Mouse (Mus musculus) liver, embryonic 16.5 days (tissue): ENCODE results near the gene 4930544D05Rik. TPM values are rescaled to one million over a fixed set of nuclear protein-coding genes. Genes with fewer than 3 reads are reported as not detected.
"Not testable (repeated sequence)": the region's sequence is repeated elsewhere in the genome, so short reads cannot be mapped to it uniquely, and the experiment has no call there.

Experiments used
- ATAC-seq: fragments of 200-750 bp; cut with Nextera tagmentation; 2 replicates; pipeline ENCODE4 v1.8.0; 2017; ENCODE audit warnings: low read depth, mild to moderate bottlenecking, moderate number of reproducible peaks, moderate library complexity
- H3K27ac ChIP-seq: fragments of 300-500 bp; sonication (generic); 2 replicates; pipeline ENCODE4 v1.5.1; 2014; ENCODE audit warnings: mild to moderate bottlenecking, low read length
- H3K27me3 ChIP-seq: fragments of 300-500 bp; sonication (generic); 2 replicates; pipeline ENCODE4 v1.6.1; 2014; ENCODE audit warnings: low read depth, low read length, mixed read lengths; ENCODE audit not compliant: control insufficient read depth, insufficient read depth
- H3K36me3 ChIP-seq: fragments of 300-500 bp; sonication (generic); 2 replicates; pipeline ENCODE4 v1.6.1; 2014; ENCODE audit warnings: mild to moderate bottlenecking; ENCODE audit not compliant: control insufficient read depth, insufficient read depth
- H3K4me1 ChIP-seq: fragments of 300-500 bp; sonication (generic); 2 replicates; pipeline ENCODE4 v1.6.1; 2014; ENCODE audit warnings: low read depth, low read length, mixed read lengths; ENCODE audit not compliant: control insufficient read depth
- H3K4me2 ChIP-seq: fragments of 300-500 bp; sonication (generic); 2 replicates; pipeline ENCODE4 v1.6.1; 2014; ENCODE audit warnings: low read depth, low read length, mixed read lengths
- H3K4me3 ChIP-seq: fragments of 300-500 bp; sonication (generic); 2 replicates; pipeline ENCODE4 v1.5.1; 2014; ENCODE audit warnings: low read depth, mild to moderate bottlenecking, low read length
- H3K9ac ChIP-seq: fragments of 300-500 bp; sonication (generic); 2 replicates; pipeline ENCODE4 v1.6.1; 2014; ENCODE audit warnings: low read depth, low read length
- H3K9me3 ChIP-seq: fragments of 300-500 bp; sonication (generic); replicated peaks from 2 replicates; pipeline ENCODE4 v1.6.1; 2016; ENCODE audit warnings: low read length; ENCODE audit not compliant: control insufficient read depth
- WGBS: fragments of 180-500 bp; shearing (Covaris S2); extraction: QIAGEN DNeasy Blood & Tissue Kit; methylation state at CpG from one replicate; pipeline ENCODE4 v1.1.7; 2014; ENCODE audit not compliant: insufficient replicate concordance; 5-methylcytosine and 5-hydroxymethylcytosine counted together
- polyA plus RNA-seq: library from polyadenylated mRNA; unstranded; fragments of >200 nt; fragmentation: Nextera tagmentation; extraction: Ambion mirVana; gene quantifications from 2 replicates; pipeline ENCODE4 v1.2.1, GENCODE M21; 2015

The 4930544D05Rik gene
- polyA plus RNA-seq = not detected in 2 replicates

DNA sequence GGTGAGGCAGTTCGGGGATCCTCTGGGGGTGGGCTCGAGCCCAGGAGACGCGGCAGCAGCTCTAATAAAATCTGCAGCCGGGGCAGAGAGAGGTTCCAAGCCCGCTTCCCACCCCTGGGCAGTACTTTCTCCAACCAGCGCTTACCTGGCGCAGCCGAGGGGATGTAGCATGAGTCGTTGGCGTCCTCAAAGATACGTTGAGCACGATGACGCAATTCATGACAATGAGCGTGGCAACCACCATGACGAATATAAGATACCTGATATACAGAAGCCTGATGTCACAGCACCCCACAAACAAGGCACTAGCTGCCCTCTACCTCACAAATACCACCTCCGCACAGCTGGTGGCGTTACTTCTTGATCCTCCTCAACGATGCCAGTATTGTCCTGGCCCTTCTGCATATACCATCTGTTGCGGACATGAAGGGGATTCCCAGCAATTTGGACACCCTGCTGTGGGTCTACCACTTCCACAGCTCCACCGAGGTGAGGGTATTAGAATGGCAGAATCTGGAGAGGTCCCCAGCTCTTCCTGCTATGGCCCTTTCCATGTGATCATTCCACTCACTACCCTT is at the start of gene 4930544D05Rik:
Gene 4930544D05Rik, plus strand, starts transcription at position 333 of the 578 bp plus-strand sequence.
- WGBS = 15% methylated on average over 21 of the region's 21 CpGs
- Histone ChIP-seq H3K36me3 (no peaks in the 10 kb centered on the region; the same call in 1 of the 2 replicates), H3K4me1 (peaks cover 10% of the 10 kb centered on the region), H3K4me2 (peak within 1 kb of the TSS; percentile 89), H3K27me3 (no peaks in the 10 kb centered on the region; the same call in 1 of the 2 replicates), H3K9ac (peak within 1 kb of the TSS; percentile 53), H3K27ac (0 out of 2 replicates have a peak within 1 kb of the TSS, but pooled peaks have one; percentile 16), H3K9me3 (no peaks in the 10 kb centered on the region), H3K4me3 (peak within 1 kb of the TSS; percentile 60)
- ATAC-seq = 0 out of 2 replicates have a peak, but pooled peaks have one; percentile 9

DNA sequence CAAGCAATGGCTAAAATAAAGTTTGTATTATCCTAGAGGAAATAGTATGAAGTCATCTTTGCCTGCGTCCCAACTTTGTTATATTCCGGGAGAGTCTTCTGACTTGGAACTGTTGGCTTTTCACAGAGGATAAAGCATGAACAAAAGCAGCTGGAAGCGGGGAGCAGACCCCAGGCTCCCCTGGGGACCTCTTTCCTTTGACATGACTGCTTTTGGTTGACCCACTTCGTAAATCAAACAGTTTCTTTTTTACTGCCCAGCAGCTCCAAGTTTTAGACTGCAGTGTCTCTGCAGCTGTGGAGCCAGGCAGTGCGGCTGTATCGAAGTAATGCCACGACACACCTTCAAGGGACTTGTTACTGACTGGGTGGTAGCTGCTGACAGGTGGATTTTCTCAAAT is 49.1 kb upstream of the 4930544D05Rik start:
- no peak for ATAC-seq
- no peaks in the 10 kb centered on the region for H3K27me3 ChIP-seq
- H3K4me3 ChIP-seq = no peak overlapping the region
- H3K4me1 ChIP-seq = peaks cover 33% of the 10 kb centered on the region
- no peaks in the 10 kb centered on the region for H3K9me3 ChIP-seq
- H3K36me3 ChIP-seq = no peaks in the 10 kb centered on the region
- WGBS = 79% methylated on average over 7 of the region's 7 CpGs
- no peak overlapping the region for H3K27ac ChIP-seq
- H3K9ac ChIP-seq = no peak overlapping the region
- H3K4me2 ChIP-seq = no peak overlapping the region

DNA sequence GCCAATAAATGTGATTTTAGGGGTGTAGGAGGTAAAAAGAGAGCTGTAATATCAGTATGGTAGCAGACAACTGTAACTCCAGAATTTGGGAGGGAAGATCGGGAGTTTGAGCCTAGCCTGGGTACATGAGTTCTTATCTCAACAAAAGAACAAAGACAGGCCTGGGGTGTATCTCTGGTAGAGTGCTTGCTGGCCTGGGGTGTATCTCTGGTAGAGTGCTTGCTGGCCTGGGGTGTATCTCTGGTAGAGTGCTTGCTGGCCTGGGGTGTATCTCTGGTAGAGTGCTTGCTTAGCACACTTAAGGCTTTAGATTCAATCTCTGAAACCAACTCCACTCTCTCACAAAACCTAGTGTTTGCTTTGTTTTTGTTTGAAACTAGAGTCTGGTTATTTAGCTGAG is 45.0 kb upstream of the 4930544D05Rik start:
- H3K27me3 ChIP-seq, H3K4me3 ChIP-seq, H3K9me3 ChIP-seq, H3K27ac ChIP-seq, H3K9ac ChIP-seq, H3K4me2 ChIP-seq, H3K36me3 ChIP-seq: not testable (repeated sequence)
- peak; percentile 65 for ATAC-seq
- H3K4me1 ChIP-seq = peaks cover 23% of the 10 kb centered on the region
- 18% methylated on average over 1 of the region's 1 CpGs for WGBS

DNA sequence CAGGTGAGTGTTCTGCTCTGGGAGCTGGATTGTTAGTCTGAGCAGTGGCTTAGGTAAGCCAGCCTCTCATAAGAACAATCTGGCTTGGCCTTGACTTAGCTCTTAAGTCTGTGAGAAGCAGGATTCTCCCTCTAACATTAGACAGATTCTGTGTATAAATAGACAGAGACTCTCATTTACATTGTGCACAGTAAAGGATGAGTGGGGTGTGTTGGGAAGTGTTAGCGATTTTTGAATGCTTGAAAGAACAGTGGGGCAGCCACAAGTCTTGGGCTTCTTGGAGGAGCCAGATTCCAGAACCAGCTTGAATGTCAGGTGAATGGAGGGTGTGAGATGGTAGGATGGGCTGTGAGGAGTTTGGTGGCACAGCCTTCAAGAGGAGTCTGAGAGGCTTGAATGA is 44.0 kb upstream of the 4930544D05Rik start:
- no peak overlapping the region for H3K9ac ChIP-seq
- no peaks in the 10 kb centered on the region for H3K36me3 ChIP-seq
- H3K4me1 ChIP-seq = peaks cover 20% of the 10 kb centered on the region
- no peak for ATAC-seq
- no peak overlapping the region for H3K4me3 ChIP-seq
- no peak overlapping the region for H3K27ac ChIP-seq
- no peak overlapping the region for H3K4me2 ChIP-seq
- 73% methylated on average over 1 of the region's 1 CpGs for WGBS
- H3K27me3 ChIP-seq = no peaks in the 10 kb centered on the region
- H3K9me3 ChIP-seq = no peaks in the 10 kb centered on the region

DNA sequence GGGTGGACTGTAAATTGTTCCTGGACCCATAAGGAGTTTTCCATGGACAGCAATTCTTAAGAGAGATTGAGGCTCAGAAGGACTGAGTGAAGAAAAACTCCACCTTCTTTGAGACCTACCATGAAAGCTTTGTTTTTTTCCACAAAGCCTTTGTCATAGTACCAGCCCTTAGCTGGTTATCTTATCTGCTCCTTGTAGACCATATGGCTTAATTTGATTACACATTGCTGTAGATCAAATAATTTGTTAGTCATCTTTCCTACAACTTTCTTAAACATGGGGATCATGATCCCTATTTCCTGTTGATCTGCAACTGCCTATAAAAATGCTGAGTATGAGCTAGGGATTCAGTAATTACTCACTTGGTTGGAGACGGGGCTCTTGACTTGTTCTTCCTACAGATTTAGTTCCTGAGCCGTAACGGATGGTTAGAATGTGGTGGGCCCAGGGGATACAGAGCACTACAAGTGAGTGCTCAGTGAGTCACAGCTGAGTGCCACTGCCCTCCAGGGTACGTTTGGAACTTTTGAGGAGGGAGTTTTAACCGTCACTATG is 43.2 kb upstream of the 4930544D05Rik start:
- no peaks in the 10 kb centered on the region for H3K9me3 ChIP-seq
- peak; percentile 39; the same call in 1 of the 2 replicates for ATAC-seq
- H3K4me1 ChIP-seq = peaks cover 20% of the 10 kb centered on the region
- no peaks in the 10 kb centered on the region for H3K36me3 ChIP-seq
- H3K4me3 ChIP-seq = no peak overlapping the region
- no peak overlapping the region for H3K27ac ChIP-seq
- 39% methylated on average over 5 of the region's 5 CpGs for WGBS
- no peaks in the 10 kb centered on the region for H3K27me3 ChIP-seq
- H3K4me2 ChIP-seq = peak overlapping the region; percentile 9; the same call in 1 of the 2 replicates
- H3K9ac ChIP-seq = no peak overlapping the region

DNA sequence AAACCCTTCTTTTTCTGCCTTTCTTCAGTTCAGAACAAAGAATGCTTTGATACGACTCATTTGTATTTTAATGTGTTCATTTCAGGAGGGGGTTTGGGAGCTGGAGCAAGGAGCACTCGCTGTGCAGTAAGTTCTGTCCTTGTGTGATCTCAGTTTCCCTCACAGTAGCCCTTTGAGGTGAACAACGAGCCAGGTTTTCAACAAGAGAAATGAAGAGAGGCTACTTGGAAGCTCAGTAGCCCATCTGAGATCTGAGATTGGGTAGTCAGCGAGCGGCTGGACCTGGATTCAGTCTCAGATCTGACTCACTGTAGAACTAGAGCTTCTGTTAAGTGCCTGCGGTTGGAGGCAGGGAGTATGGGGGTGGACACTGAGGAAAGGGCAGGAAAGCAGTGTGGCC is 41.8 kb upstream of the 4930544D05Rik start:
- Histone ChIP-seq H3K9me3 (no peaks in the 10 kb centered on the region), H3K4me3 (no peak overlapping the region), H3K4me2 (no peak overlapping the region), H3K27me3 (no peaks in the 10 kb centered on the region), H3K4me1 (peaks cover 25% of the 10 kb centered on the region), H3K9ac (no peak overlapping the region), H3K36me3 (no peaks in the 10 kb centered on the region), H3K27ac (no peak overlapping the region)
- no peak for ATAC-seq
- 74% methylated on average over 6 of the region's 6 CpGs for WGBS

DNA sequence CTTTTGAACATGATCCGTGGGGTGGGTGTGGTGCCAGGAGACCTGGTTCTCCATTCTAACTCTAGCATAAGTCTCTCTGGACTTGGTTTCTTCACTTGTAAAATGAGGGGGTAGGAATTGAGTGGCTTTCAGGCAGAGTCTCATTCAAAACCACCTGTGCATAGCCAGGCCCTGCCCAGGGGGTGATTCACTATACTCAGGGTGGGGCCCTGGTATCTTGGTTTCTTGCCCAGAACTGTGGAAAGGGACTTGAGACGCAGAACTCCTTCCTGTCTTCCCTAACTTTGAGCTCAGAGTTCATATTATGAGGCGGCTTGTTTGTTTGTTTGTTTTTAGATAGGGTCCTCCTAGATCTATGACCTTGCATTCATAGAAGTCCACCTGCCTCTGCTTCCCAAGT is 38.4 kb upstream of the 4930544D05Rik start:
- Histone ChIP-seq H3K9me3 (no peaks in the 10 kb centered on the region), H3K4me2 (no peak overlapping the region), H3K36me3 (no peaks in the 10 kb centered on the region), H3K27me3 (no peaks in the 10 kb centered on the region), H3K9ac (no peak overlapping the region), H3K27ac (no peak overlapping the region), H3K4me1 (peaks cover 19% of the 10 kb centered on the region), H3K4me3 (no peak overlapping the region)
- WGBS = 68% methylated on average over 3 of the region's 3 CpGs
- no peak for ATAC-seq

DNA sequence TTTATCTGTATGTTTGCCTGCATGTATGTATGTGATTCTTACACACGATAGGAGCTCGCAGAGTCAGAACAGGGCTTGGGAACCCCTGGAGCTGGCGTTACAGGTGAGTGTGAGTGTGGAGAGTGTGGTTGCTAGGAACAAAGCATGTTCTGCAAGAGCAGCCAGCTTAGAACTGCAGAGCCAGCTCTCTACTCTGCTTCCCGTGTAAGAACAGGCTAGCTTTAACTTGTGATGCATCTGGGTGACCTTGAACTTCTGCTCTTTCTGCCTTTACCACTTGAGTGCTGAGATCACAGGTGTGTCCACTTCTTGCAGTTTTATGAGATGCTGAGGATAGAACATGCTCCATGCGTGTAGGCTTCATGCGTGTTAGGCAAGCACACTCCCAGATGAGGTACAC is 36.7 kb upstream of the 4930544D05Rik start:
- Histone ChIP-seq H3K9me3 (no peaks in the 10 kb centered on the region), H3K4me3 (no peak overlapping the region), H3K4me1 (peaks cover 12% of the 10 kb centered on the region), H3K27me3 (no peaks in the 10 kb centered on the region), H3K4me2 (no peak overlapping the region), H3K36me3 (no peaks in the 10 kb centered on the region), H3K27ac (no peak overlapping the region), H3K9ac (no peak overlapping the region)
- 73% methylated on average over 6 of the region's 6 CpGs for WGBS
- ATAC-seq = no peak

DNA sequence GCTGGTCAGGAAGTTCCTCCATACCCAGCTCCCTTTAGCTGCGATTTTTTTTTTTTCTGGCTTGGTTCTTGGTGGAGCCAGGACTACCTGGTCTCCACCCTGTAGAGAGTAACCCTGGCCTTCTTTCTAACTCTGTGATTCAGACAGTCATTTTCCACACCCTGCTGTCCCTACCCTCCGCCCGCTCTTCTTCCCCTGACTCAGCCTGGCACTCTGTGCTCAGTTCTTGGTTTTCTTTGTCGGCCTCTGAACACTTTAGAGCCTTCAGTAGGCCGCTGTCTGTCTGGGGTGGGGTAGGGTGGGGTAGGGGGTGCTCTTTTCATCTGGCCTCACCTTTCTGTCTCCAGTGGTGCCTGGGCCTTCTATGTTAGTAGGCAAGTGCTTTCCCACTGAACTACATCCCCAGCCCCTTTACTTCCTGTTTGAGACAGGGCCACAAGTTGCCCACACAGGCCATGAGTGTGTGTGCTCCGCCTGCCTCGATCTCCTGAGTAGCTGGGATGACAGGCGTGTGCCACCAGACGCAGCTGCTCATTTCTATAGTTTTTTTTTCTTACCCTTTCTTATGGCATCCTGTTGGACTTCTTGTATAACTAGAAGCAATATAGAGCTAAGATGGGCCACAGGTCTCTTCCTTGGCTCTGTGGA is 35.8 kb upstream of the 4930544D05Rik start:
- no peak overlapping the region for H3K4me2 ChIP-seq
- no peak overlapping the region for H3K9ac ChIP-seq
- 53% methylated on average over 9 of the region's 9 CpGs for WGBS
- H3K36me3 ChIP-seq = no peaks in the 10 kb centered on the region
- peaks cover 12% of the 10 kb centered on the region for H3K4me1 ChIP-seq
- H3K27me3 ChIP-seq = no peaks in the 10 kb centered on the region
- no peak for ATAC-seq
- H3K4me3 ChIP-seq = no peak overlapping the region
- H3K27ac ChIP-seq = 0 out of 2 replicates have a peak overlapping the region, but pooled peaks have one; percentile 17
- H3K9me3 ChIP-seq = no peaks in the 10 kb centered on the region
